Mouse (Mus musculus): ENCODE measurements at regions not wholly inside any gene's neighbourhood (a gene's known extent, or its start where the extent isn't known, plus 50 kb on each side); places are given as distances from the start of the nearest gene placed in this dataset.

- no peak for ATAC-seq (ENCODE audit: poor library complexity, severe bottlenecking)
Measured at GRCm38 (mm10) chr4:55767133-55767532, 234.9 kb upstream of the Klf4 start.

GRCm38 (mm10) chr4:55765780-55766179 is 233.5 kb upstream of the Klf4 start:
- no peak for ATAC-seq (ENCODE audit: poor library complexity, severe bottlenecking)

- peak; percentile 64 for ATAC-seq (ENCODE audit: poor library complexity, severe bottlenecking)
Measured at GRCm38 (mm10) chr4:55763112-55763511, 230.8 kb upstream of the Klf4 start.

GRCm38 (mm10) chr4:55762389-55762788 is 230.1 kb upstream of the Klf4 start:
- ATAC-seq (ENCODE audit: poor library complexity, severe bottlenecking), result no peak

GRCm38 (mm10) chr4:55757148-55757927 is 225.1 kb upstream of the Klf4 start:
- no peak for ATAC-seq (ENCODE audit: poor library complexity, severe bottlenecking)

GRCm38 (mm10) chr4:55749949-55750600 is 217.8 kb upstream of the Klf4 start:
- no peak for ATAC-seq (ENCODE audit: poor library complexity, severe bottlenecking)

- peak; percentile 93 for ATAC-seq (ENCODE audit: poor library complexity, severe bottlenecking)
Measured at GRCm38 (mm10) chr4:55741355-55741754, 209.1 kb upstream of the Klf4 start.

- ATAC-seq (ENCODE audit: poor library complexity, severe bottlenecking), result no peak
Measured at GRCm38 (mm10) chr4:55740062-55740461, 207.8 kb upstream of the Klf4 start.

GRCm38 (mm10) chr4:55738714-55739113 is 206.4 kb upstream of the Klf4 start:
- no peak for ATAC-seq (ENCODE audit: poor library complexity, severe bottlenecking)

GRCm38 (mm10) chr4:55735453-55735852 is 203.2 kb upstream of the Klf4 start:
- ATAC-seq (ENCODE audit: poor library complexity, severe bottlenecking), result no peak

- no peak for ATAC-seq (ENCODE audit: poor library complexity, severe bottlenecking)
Measured at GRCm38 (mm10) chr4:55734331-55734730, 202.1 kb upstream of the Klf4 start.

GRCm38 (mm10) chr4:55733223-55733622 is 201.0 kb upstream of the Klf4 start:
- no peak for ATAC-seq (ENCODE audit: poor library complexity, severe bottlenecking)

- peak; percentile 60 for ATAC-seq (ENCODE audit: poor library complexity, severe bottlenecking)
Measured at GRCm38 (mm10) chr4:55732006-55732405, 199.7 kb upstream of the Klf4 start.

- peak; percentile 74 for ATAC-seq (ENCODE audit: poor library complexity, severe bottlenecking)
Measured at GRCm38 (mm10) chr4:55730266-55730665, 198.0 kb upstream of the Klf4 start.

GRCm38 (mm10) chr4:55727178-55727577 is 194.9 kb upstream of the Klf4 start:
- ATAC-seq (ENCODE audit: poor library complexity, severe bottlenecking), result no peak

- no peak for ATAC-seq (ENCODE audit: poor library complexity, severe bottlenecking)
Measured at GRCm38 (mm10) chr4:55726081-55726480, 193.8 kb upstream of the Klf4 start.

GRCm38 (mm10) chr4:55724286-55724685 is 192.0 kb upstream of the Klf4 start:
- ATAC-seq (ENCODE audit: poor library complexity, severe bottlenecking), result no peak

- ATAC-seq (ENCODE audit: poor library complexity, severe bottlenecking), result no peak
Measured at GRCm38 (mm10) chr4:55723124-55723523, 190.9 kb upstream of the Klf4 start.

GRCm38 (mm10) chr4:55722388-55722787 is 190.1 kb upstream of the Klf4 start:
- ATAC-seq (ENCODE audit: poor library complexity, severe bottlenecking), result peak; percentile 85

GRCm38 (mm10) chr4:55721834-55722233 is 189.6 kb upstream of the Klf4 start:
- no peak for ATAC-seq (ENCODE audit: poor library complexity, severe bottlenecking)

- ATAC-seq (ENCODE audit: poor library complexity, severe bottlenecking), result no peak
Measured at GRCm38 (mm10) chr4:55718438-55718837, 186.2 kb upstream of the Klf4 start.

GRCm38 (mm10) chr4:55716161-55716651 is 183.9 kb upstream of the Klf4 start:
- ATAC-seq (ENCODE audit: poor library complexity, severe bottlenecking), result 0 out of 2 replicates have a peak, but pooled peaks have one; percentile 38

Measured in megakaryocyte, adult 5-6 weeks (primary cell).